Mouse (Mus musculus) forebrain, embryonic 14.5 days (tissue): ENCODE measurements at regions not wholly inside any gene's neighbourhood (a gene's known extent, or its start where the extent isn't known, plus 50 kb on each side); places are given as distances from the start of the nearest gene placed in this dataset.

Experiments used
- ATAC-seq: fragments of 200-750 bp; cut with Nextera tagmentation; 2 replicates; pipeline ENCODE4 v1.8.0; 2017; ENCODE audit warnings: mild to moderate bottlenecking, moderate library complexity
- DNase-seq: peaks from one replicate; pipeline ENCODE4 v3.0.0-alpha.2; 2015; ENCODE audit warnings: low spot score
- H3K27ac ChIP-seq: fragments of 300-500 bp; sonication (generic); 2 replicates; pipeline ENCODE4 v1.5.1; 2014; ENCODE audit warnings: low read depth, mild to moderate bottlenecking, control low read depth, low read length, moderate library complexity
- H3K27me3 ChIP-seq: fragments of 300-500 bp; sonication (generic); replicated peaks from 2 replicates; pipeline ENCODE4 v1.6.1; 2014; ENCODE audit warnings: low read length, control low read depth, mixed read lengths; ENCODE audit not compliant: control insufficient read depth, insufficient read depth
- H3K36me3 ChIP-seq: fragments of 300-500 bp; sonication (generic); 2 replicates; pipeline ENCODE4 v1.6.1; 2014; ENCODE audit warnings: low read length, control low read depth; ENCODE audit not compliant: control insufficient read depth, insufficient read depth
- H3K4me1 ChIP-seq: fragments of 300-500 bp; sonication (generic); 2 replicates; pipeline ENCODE4 v1.6.1; 2014; ENCODE audit warnings: antibody characterized with exemption, low read length, control low read depth; ENCODE audit not compliant: control insufficient read depth, insufficient read depth
- H3K4me2 ChIP-seq: fragments of 300-500 bp; sonication (generic); 2 replicates; pipeline ENCODE4 v1.6.1; 2014; ENCODE audit warnings: mild to moderate bottlenecking, control low read depth, low read length
- H3K4me3 ChIP-seq: fragments of 300-500 bp; sonication (generic); 2 replicates; pipeline ENCODE4 v1.5.1; 2014; ENCODE audit warnings: low read depth, low read length, control low read depth
- H3K9ac ChIP-seq: fragments of 300-500 bp; sonication (generic); 2 replicates; pipeline ENCODE4 v1.6.1; 2014; ENCODE audit warnings: mild to moderate bottlenecking, low read length, control low read depth, moderate library complexity
- H3K9me3 ChIP-seq: fragments of 300-500 bp; sonication (generic); replicated peaks from 2 replicates; pipeline ENCODE4 v1.6.1; 2016; ENCODE audit warnings: low read length, control low read depth, mixed read lengths; ENCODE audit not compliant: control insufficient read depth
- WGBS: fragments of 180-500 bp; shearing (Covaris S2); extraction: QIAGEN DNeasy Blood & Tissue Kit; methylation state at CpG from one replicate; pipeline ENCODE4 v1.1.7; 2014; 5-methylcytosine and 5-hydroxymethylcytosine counted together

DNA sequence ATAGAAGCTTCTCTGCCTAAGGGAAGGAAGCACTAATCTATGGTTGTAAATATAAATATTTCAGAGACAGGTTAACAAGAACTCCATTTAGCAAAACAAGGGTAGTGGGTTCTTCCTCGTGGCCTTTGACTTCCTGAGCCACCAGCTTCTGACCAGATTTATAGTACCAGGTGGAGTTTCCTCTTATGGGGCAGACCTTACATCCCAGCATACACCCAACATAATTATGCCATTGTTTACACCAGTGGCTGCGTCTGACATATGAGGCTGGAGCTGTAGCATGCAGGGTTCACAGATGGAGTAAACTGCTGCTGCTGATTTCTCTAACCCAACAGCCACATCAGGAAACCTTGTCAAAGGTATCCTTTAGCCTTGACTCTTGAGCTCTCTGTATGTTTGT, 75.5 kb downstream of the Trib2 start:
- DNase-seq: no peak
- H3K4me3 ChIP-seq: no peak overlapping the region
- H3K36me3 ChIP-seq: no peaks in the 10 kb centered on the region
- no peak for ATAC-seq
- no peaks in the 10 kb centered on the region for H3K4me1 ChIP-seq
- 78% methylated on average over 2 of the region's 2 CpGs for WGBS
- no peaks in the 10 kb centered on the region for H3K27me3 ChIP-seq
- H3K27ac ChIP-seq: no peak overlapping the region
- H3K4me2 ChIP-seq: no peak overlapping the region
- H3K9ac ChIP-seq: no peak overlapping the region
- no peaks in the 10 kb centered on the region for H3K9me3 ChIP-seq

- no peak overlapping the region for H3K4me2 ChIP-seq
- H3K27ac ChIP-seq: no peak overlapping the region
- H3K9ac ChIP-seq: no peak overlapping the region
- no peaks in the 10 kb centered on the region for H3K4me1 ChIP-seq
- no peak overlapping the region for H3K4me3 ChIP-seq
- H3K9me3 ChIP-seq: no peaks in the 10 kb centered on the region
- H3K36me3 ChIP-seq: no peaks in the 10 kb centered on the region
- no peaks in the 10 kb centered on the region for H3K27me3 ChIP-seq
- no peak for ATAC-seq
- WGBS: 58% methylated on average over 4 of the region's 4 CpGs
- DNase-seq: peak; percentile 12
Observed at GRCm38 (mm10) chr12:15738989-15739388, 77.7 kb downstream of the Trib2 start.

DNA sequence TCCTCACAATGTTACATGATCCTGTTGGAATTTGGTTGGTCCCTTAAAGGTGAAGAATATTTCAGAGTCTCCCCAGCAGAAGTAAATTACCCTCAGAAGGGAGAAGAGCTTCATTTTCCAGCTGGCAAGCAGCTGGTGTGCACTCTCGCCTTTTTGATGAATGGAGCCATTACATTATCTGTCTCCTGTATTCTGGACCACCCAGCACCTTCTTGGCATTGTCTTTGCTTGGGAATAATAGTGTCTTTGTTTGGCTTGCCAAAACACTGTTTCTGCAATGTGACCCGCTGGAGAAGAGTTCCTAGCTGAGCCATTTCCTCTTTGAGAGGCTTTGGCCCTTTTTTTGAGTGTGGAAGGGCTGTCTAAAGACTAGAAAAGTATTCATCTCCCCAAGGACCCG, 85.5 kb downstream of the Trib2 start:
- Histone ChIP-seq H3K4me3 (no peak overlapping the region), H3K9ac (no peak overlapping the region), H3K27me3 (no peaks in the 10 kb centered on the region), H3K4me1 (0 out of 2 replicates have a peak, but pooled peaks cover 3% of the 10 kb centered on the region), H3K4me2 (no peak overlapping the region), H3K27ac (no peak overlapping the region), H3K36me3 (no peaks in the 10 kb centered on the region), H3K9me3 (no peaks in the 10 kb centered on the region)
- ATAC-seq: no peak
- 30% methylated on average over 3 of the region's 3 CpGs for whole genome bisulfite sequencing
- DNase-seq: peak; percentile 36

GRCm38 (mm10) chr12:15729696-15730095, 87.0 kb downstream of the Trib2 start:
- H3K4me3 ChIP-seq: no peak overlapping the region
- H3K4me2 ChIP-seq: no peak overlapping the region
- no peak overlapping the region for H3K9ac ChIP-seq
- no peaks in the 10 kb centered on the region for H3K9me3 ChIP-seq
- no peaks in the 10 kb centered on the region for H3K36me3 ChIP-seq
- no peak overlapping the region for H3K27ac ChIP-seq
- 86% methylated on average over 3 of the region's 3 CpGs for WGBS
- no peak for ATAC-seq
- H3K27me3 ChIP-seq: no peaks in the 10 kb centered on the region
- DNase-seq: no peak
- H3K4me1 ChIP-seq: 0 out of 2 replicates have a peak, but pooled peaks cover 3% of the 10 kb centered on the region

- Histone ChIP-seq H3K4me2 (no peak overlapping the region), H3K36me3 (no peaks in the 10 kb centered on the region), H3K4me3 (no peak overlapping the region), H3K27me3 (no peaks in the 10 kb centered on the region), H3K9me3 (no peaks in the 10 kb centered on the region), H3K9ac (no peak overlapping the region), H3K27ac (no peak overlapping the region), H3K4me1 (no peaks in the 10 kb centered on the region)
- DNase-seq: no peak
- WGBS: 85% methylated on average over 6 of the region's 6 CpGs
- ATAC-seq: no peak
Observed at GRCm38 (mm10) chr12:15723529-15723928, 93.2 kb downstream of the Trib2 start.

DNA sequence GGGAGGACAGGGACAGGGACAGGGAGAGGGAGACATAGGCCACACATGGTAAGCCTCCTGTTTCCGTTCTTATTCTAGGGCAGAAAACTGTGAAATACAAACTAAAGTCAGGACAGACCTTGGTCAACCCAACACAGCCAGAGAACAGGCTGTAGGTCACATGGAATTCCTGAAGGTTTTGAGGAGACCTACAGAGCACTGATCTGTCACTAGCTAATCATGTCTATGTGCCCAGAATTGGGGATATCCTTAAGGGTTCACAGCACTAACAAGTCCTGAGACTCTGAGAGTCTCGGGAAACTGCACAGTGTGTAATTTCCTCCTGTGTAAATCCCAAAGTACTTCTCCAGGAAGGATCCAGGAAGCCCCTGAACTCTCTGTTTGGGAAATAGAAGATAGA, 94.6 kb downstream of the Trib2 start:
- no peak for DNase-seq
- no peak for ATAC-seq
- Histone ChIP-seq H3K9ac (no peak overlapping the region), H3K36me3 (no peaks in the 10 kb centered on the region), H3K9me3 (no peaks in the 10 kb centered on the region), H3K27me3 (no peaks in the 10 kb centered on the region), H3K27ac (no peak overlapping the region), H3K4me2 (no peak overlapping the region), H3K4me3 (no peak overlapping the region), H3K4me1 (no peaks in the 10 kb centered on the region)
- WGBS: 76% methylated on average over 2 of the region's 2 CpGs

DNA sequence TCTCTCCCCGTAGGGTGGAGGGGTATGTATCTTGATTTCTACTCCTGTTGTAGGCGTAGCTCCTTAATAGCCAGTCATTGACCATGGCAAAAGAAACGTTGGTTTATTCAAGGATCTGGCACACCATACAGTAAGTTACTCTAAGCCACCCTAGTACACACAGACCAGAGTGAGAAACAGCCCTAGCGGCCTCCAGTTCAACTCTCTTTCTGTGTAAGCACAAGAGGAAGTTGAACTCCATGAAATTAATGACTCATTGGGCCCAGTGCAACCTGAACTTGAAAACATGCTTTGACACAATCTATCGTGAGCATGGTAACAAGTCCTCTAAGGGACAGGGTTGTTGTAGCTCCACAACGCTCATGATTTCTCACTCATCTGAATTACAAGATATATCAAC, 96.6 kb downstream of the Trib2 start:
- no peak overlapping the region for H3K9ac ChIP-seq
- H3K27ac ChIP-seq: no peak overlapping the region
- no peak for ATAC-seq
- no peaks in the 10 kb centered on the region for H3K4me1 ChIP-seq
- no peak overlapping the region for H3K4me3 ChIP-seq
- no peak for DNase-seq
- WGBS: 91% methylated on average over 6 of the region's 6 CpGs
- H3K27me3 ChIP-seq: no peaks in the 10 kb centered on the region
- no peak overlapping the region for H3K4me2 ChIP-seq
- H3K36me3 ChIP-seq: no peaks in the 10 kb centered on the region
- no peaks in the 10 kb centered on the region for H3K9me3 ChIP-seq

DNA sequence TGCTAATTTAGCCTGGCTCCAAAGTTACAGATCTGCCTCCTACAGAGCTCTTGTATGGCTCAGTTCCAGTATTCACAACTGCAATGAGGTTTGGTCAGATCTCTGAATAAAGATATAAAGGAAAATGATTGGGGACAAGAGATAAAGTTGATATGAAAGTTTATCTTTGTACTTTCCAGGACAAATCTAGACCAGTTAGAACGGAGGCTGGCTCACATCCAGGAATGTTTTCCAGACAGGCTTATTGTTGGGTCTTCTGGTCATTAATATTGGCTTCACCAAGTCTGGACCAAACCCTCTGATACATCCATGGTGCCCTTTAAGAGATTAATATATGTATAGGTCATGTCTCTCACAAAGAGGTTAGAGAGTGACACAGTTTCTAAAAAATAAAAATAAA, 97.9 kb downstream of the Trib2 start:
- H3K9ac ChIP-seq: no peak overlapping the region
- no peak for DNase-seq
- WGBS: 79% methylated on average over 1 of the region's 1 CpGs
- no peaks in the 10 kb centered on the region for H3K27me3 ChIP-seq
- H3K36me3 ChIP-seq: no peaks in the 10 kb centered on the region
- ATAC-seq: no peak
- H3K4me2 ChIP-seq: no peak overlapping the region
- no peaks in the 10 kb centered on the region for H3K4me1 ChIP-seq
- no peak overlapping the region for H3K4me3 ChIP-seq
- H3K27ac ChIP-seq: no peak overlapping the region
- no peaks in the 10 kb centered on the region for H3K9me3 ChIP-seq

DNA sequence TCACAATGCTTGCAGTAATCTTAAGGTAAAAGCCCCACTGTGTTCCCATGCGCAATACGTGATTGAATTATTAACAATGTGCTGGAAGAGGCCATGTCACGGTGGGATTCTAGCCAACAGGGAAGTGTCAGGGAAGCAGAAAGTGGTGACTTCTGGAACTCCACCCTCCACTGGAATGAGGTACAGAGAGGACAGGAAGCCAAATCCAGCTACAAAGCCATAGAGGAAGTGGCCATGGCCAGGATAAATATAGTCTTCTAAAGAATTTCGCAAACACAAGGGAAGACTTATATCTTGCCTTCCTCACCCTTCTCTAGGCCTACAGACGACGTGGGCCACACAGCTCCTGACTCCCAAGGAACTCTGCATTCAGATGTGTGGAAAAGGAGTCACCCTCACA, 98.7 kb downstream of the Trib2 start:
- H3K9me3 ChIP-seq: no peaks in the 10 kb centered on the region
- no peak overlapping the region for H3K27ac ChIP-seq
- no peak overlapping the region for H3K9ac ChIP-seq
- WGBS: 90% methylated on average over 6 of the region's 6 CpGs
- H3K36me3 ChIP-seq: no peaks in the 10 kb centered on the region
- no peak overlapping the region for H3K4me3 ChIP-seq
- no peaks in the 10 kb centered on the region for H3K4me1 ChIP-seq
- DNase-seq (no peak), ATAC-seq (no peak)
- H3K4me2 ChIP-seq: no peak overlapping the region
- H3K27me3 ChIP-seq: no peaks in the 10 kb centered on the region

DNA sequence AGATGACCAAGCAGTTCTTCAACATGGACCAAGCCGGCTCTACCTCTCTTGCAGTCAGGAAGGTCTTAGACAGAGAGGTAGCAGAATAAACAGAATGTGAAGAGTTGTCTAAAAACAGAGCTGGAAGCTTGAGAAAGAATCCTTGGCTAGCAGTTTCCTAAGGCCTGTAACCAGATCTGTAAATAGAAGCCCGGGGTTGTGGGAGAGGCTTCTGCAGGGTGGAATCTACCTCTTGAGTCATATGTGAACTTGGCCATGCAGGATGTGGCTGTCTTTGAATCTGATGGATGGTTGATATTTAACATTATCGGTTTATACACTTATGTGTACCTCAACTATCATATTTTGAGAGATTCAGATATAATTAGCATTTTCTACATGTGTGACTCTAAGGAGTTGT, 99.4 kb downstream of the Trib2 start:
- H3K27me3 ChIP-seq: no peaks in the 10 kb centered on the region
- no peaks in the 10 kb centered on the region for H3K9me3 ChIP-seq
- no peak overlapping the region for H3K9ac ChIP-seq
- 95% methylated on average over 3 of the region's 3 CpGs for WGBS
- ATAC-seq (no peak), DNase-seq (no peak)
- no peak overlapping the region for H3K27ac ChIP-seq
- no peak overlapping the region for H3K4me2 ChIP-seq
- H3K36me3 ChIP-seq: no peaks in the 10 kb centered on the region
- H3K4me3 ChIP-seq: no peak overlapping the region
- H3K4me1 ChIP-seq: no peaks in the 10 kb centered on the region
